Mouse (Mus musculus) spleen, adult 2 months (tissue): ENCODE measurements around the gene Ildr1.

Experiments
- CTCF ChIP-seq: fragments of 200-500 bp; IDR thresholded peaks from 2 replicates; pipeline ENCODE4 v1.5.1; 2011; ENCODE audit warnings: mild to moderate bottlenecking, inconsistent platforms; ENCODE audit not compliant: insufficient read depth, insufficient read length, insufficient replicate concordance; ENCODE audit errors: extremely low read depth
- POLR2A ChIP-seq: fragments of 200-500 bp; IDR thresholded peaks from 2 replicates; pipeline ENCODE4 v1.6.1; 2011; ENCODE audit warnings: low read depth, low read length, inconsistent platforms

GRCm38 (mm10) chr16:36732572-36732971 is 38.8 kb downstream of the Ildr1 start:
- TF ChIP-seq CTCF = no peak
- TF ChIP-seq POLR2A = no peak
